Mouse (Mus musculus) neural tube, embryonic 15.5 days (tissue): Measurements from ENCODE around the gene Gspt1. TPM values are rescaled to one million over a fixed set of nuclear protein-coding genes. Genes with fewer than 3 reads are reported as not detected.
A peak's percentile ranks its signal among the peaks of the same experiment; 100 is the strongest.

Source experiments
- ATAC-seq: fragments of 200-750 bp; cut with Nextera tagmentation; 2 replicates; pipeline ENCODE4 v1.8.0; 2017; ENCODE audit warnings: mild to moderate bottlenecking, moderate TSS enrichment, moderate library complexity; ENCODE audit not compliant: low FRiP score
- H3K27ac ChIP-seq: fragments of 300-500 bp; sonication (generic); replicated peaks from 2 replicates; pipeline ENCODE4 v1.5.1; 2015; ENCODE audit warnings: mild to moderate bottlenecking, inconsistent platforms
- H3K27me3 ChIP-seq: fragments of 300-500 bp; sonication (generic); replicated peaks from 2 replicates; pipeline ENCODE4 v1.6.1; 2015; ENCODE audit warnings: inconsistent platforms
- H3K36me3 ChIP-seq: fragments of 300-500 bp; sonication (generic); 2 replicates; pipeline ENCODE4 v1.6.1; 2015; ENCODE audit warnings: inconsistent platforms
- H3K4me1 ChIP-seq: fragments of 300-500 bp; sonication (generic); 2 replicates; pipeline ENCODE4 v1.6.1; 2015; ENCODE audit warnings: inconsistent platforms
- H3K4me2 ChIP-seq: fragments of 300-500 bp; sonication (generic); 2 replicates; pipeline ENCODE4 v1.6.1; 2015; ENCODE audit warnings: inconsistent platforms, mild to moderate bottlenecking, moderate library complexity
- H3K4me3 ChIP-seq: fragments of 300-500 bp; sonication (generic); replicated peaks from 2 replicates; pipeline ENCODE4 v1.5.1; 2015; ENCODE audit warnings: mild to moderate bottlenecking, inconsistent platforms
- H3K9ac ChIP-seq: fragments of 300-500 bp; sonication (generic); replicated peaks from 2 replicates; pipeline ENCODE4 v1.6.1; 2015; ENCODE audit warnings: mild to moderate bottlenecking, inconsistent platforms
- H3K9me3 ChIP-seq: fragments of 300-500 bp; sonication (generic); replicated peaks from 2 replicates; pipeline ENCODE4 v1.6.1; 2016; ENCODE audit warnings: inconsistent platforms
- WGBS: fragments of 180-500 bp; shearing (Covaris S2); methylation state at CpG from one replicate; pipeline ENCODE4 v1.1.7; 2015; ENCODE audit warnings: mixed read lengths; 5-methylcytosine and 5-hydroxymethylcytosine counted together
- polyA plus RNA-seq: library from polyadenylated mRNA; unstranded; fragments of >200 nt; fragmentation: Nextera tagmentation; extraction: Ambion mirVana; gene quantifications from 2 replicates; pipeline ENCODE4 v1.2.1, GENCODE M21; 2015

Gspt1 gene
- polyA plus RNA-seq, 1 experiment from 2014 or later: 48.4 TPM

DNA sequence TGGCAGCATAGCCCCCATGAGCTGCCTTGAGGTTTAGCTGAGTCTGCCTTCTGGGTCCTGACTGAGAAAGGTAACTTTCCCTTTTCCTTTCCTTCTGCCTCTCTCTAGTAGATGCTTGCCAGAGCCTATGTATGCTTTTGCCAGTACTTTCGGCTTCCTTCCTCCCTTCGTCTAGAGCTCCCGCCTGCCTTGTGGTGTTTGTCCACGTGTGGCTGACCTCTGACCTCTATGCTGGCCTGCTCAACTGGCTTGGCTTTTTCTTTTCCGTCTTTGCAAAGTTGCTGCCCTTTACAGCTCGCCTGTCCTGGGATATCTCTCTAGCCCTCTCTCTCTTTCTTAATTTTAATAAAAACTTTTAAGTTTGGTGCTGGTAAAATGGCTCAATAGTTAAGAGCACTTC is 15.7 kb upstream of the Gspt1 start:
- WGBS: 51% methylated on average over 6 of the region's 6 CpGs
- H3K9me3 ChIP-seq: no peaks in the 10 kb centered on the region
- no peak overlapping the region for H3K9ac ChIP-seq
- H3K4me3 ChIP-seq: no peak overlapping the region
- H3K4me2 ChIP-seq: no peak overlapping the region
- no peaks in the 10 kb centered on the region for H3K36me3 ChIP-seq
- no peaks in the 10 kb centered on the region for H3K4me1 ChIP-seq
- no peaks in the 10 kb centered on the region for H3K27me3 ChIP-seq
- no peak overlapping the region for H3K27ac ChIP-seq
- no peak for ATAC-seq

- Histone ChIP-seq H3K4me2 (no peak overlapping the region), H3K9me3 (no peaks in the 10 kb centered on the region), H3K4me3 (no peak overlapping the region), H3K36me3 (no peaks in the 10 kb centered on the region), H3K9ac (no peak overlapping the region), H3K27ac (no peak overlapping the region), H3K4me1 (no peaks in the 10 kb centered on the region), H3K27me3 (no peaks in the 10 kb centered on the region)
- 95% methylated on average over 2 of the region's 2 CpGs for WGBS
- ATAC-seq: no peak
Measured at GRCm38 (mm10) chr16:11266556-11266955, 12.4 kb upstream of the Gspt1 start.

DNA sequence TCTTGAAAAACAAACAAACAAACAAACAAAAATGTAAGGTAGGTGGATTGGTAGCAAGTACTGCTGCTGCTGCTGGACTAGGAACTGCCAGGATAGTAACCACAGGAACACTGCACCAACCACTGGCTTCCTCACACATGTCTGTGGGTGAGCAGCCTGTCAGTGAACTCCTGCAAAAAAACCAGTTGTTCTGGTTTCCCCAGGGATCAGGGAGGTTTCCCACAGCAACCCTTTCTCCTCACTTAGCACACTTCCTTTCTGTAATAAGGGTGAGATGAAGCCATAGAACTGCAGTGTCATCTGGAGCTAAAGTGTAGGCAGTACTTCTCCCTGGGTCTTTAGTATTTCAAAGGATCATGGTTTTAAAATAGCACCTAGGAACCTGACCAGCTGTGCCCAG is 9.1 kb upstream of the Gspt1 start:
- Histone ChIP-seq H3K9ac (no peak overlapping the region), H3K9me3 (no peaks in the 10 kb centered on the region), H3K4me1 (no peaks in the 10 kb centered on the region), H3K27ac (no peak overlapping the region), H3K4me2 (no peak overlapping the region), H3K27me3 (no peaks in the 10 kb centered on the region), H3K4me3 (no peak overlapping the region), H3K36me3 (no peaks in the 10 kb centered on the region)
- no peak for ATAC-seq

- H3K27me3 ChIP-seq: no peaks in the 10 kb centered on the region
- H3K9ac ChIP-seq: peak overlapping the region; percentile 54
- H3K36me3 ChIP-seq: no peaks in the 10 kb centered on the region
- no peaks in the 10 kb centered on the region for H3K9me3 ChIP-seq
- WGBS: 8% methylated on average over 10 of the region's 10 CpGs
- peaks cover 22% of the 10 kb centered on the region for H3K4me1 ChIP-seq
- peak; percentile 9; the same call in 1 of the 2 replicates for ATAC-seq
- peak overlapping the region; percentile 59 for H3K4me2 ChIP-seq
- H3K27ac ChIP-seq: peak overlapping the region; percentile 89
- H3K4me3 ChIP-seq: peak overlapping the region; percentile 99
Measured at GRCm38 (mm10) chr16:11254723-11255164, 619 bp upstream of the Gspt1 start.

DNA sequence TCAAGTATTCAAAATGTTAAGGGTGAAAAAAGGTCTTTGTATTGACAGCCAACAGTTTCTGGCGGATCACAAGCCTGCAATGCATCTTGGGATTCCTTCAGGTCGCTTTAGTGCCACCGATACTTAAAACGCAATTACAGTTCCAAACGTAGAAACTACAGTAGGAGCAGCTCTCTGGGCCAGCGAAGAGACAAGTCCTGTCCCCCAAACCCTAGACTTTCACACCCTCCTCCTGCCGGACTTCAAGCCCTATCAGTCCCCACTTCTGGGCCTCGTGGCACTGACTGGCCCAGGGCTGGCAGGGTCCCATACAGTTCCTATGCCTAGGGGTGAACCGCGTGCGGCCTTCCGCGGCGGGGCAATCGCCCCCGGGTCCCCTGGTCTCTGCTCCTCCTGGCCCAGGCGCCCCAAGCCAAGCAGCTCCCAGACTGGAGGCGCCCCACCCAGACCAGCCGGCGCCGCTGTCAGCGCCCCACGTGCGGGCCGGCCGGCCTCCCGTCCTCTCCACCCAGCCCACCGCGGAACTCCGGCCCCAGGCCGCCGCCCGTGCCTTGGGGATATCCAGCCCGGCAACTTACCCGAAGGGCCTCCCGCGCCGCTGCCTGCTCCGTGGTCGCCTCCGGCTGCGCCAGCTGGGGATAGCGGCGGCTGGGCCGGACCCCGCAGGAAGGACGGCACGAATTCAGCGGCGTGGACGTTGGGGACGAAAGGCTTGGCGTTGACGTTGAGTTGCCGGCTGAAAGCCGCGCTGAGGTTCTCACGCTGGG is 877 bp downstream of the Gspt1 start:
- Histone ChIP-seq H3K4me3 (peak overlapping the region; percentile 99), H3K9ac (peak overlapping the region; percentile 94), H3K4me2 (peak overlapping the region; percentile 91), H3K27me3 (no peaks in the 10 kb centered on the region), H3K36me3 (no peaks in the 10 kb centered on the region), H3K9me3 (no peaks in the 10 kb centered on the region), H3K27ac (peak overlapping the region; percentile 94), H3K4me1 (peaks cover 23% of the 10 kb centered on the region)
- peak; percentile 23; the same call in 1 of the 2 replicates for ATAC-seq
- under 1% methylated on average over 55 of the region's 58 CpGs for WGBS

GRCm38 (mm10) chr16:11247791-11248190 is 6.3 kb downstream of the Gspt1 start:
- Histone ChIP-seq H3K27ac (no peak overlapping the region), H3K4me2 (no peak overlapping the region), H3K4me1 (peaks cover 23% of the 10 kb centered on the region), H3K9me3 (no peaks in the 10 kb centered on the region), H3K27me3 (no peaks in the 10 kb centered on the region), H3K36me3 (no peaks in the 10 kb centered on the region), H3K4me3 (no peak overlapping the region), H3K9ac (no peak overlapping the region)
- ATAC-seq: no peak
- 89% methylated on average over 2 of the region's 2 CpGs for WGBS

DNA sequence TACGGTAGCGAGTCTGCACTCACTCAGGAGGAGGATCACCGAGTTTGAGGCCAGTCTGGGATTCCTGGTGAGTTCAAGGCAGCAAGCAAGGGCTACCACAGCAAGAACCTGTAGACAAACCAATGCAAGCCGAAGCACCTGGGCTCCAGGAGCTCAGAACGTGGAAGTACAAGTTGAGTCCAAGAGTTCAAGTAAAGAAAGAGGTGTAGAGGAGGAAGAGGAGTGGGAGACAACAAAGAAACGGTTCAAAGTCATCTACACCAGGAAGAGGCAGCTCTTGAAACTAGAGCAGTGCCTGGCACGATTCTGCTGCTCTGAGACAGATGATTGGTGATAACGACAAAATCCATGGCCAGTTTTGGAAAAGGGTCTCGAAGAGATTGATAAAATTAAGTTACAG is 8.4 kb downstream of the Gspt1 start:
- H3K27me3 ChIP-seq: no peaks in the 10 kb centered on the region
- H3K9ac ChIP-seq: no peak overlapping the region
- H3K4me2 ChIP-seq: no peak overlapping the region
- H3K9me3 ChIP-seq: no peaks in the 10 kb centered on the region
- no peaks in the 10 kb centered on the region for H3K36me3 ChIP-seq
- WGBS: 87% methylated on average over 9 of the region's 9 CpGs
- ATAC-seq: no peak
- H3K4me1 ChIP-seq: peaks cover 5% of the 10 kb centered on the region
- no peak overlapping the region for H3K27ac ChIP-seq
- H3K4me3 ChIP-seq: no peak overlapping the region

DNA sequence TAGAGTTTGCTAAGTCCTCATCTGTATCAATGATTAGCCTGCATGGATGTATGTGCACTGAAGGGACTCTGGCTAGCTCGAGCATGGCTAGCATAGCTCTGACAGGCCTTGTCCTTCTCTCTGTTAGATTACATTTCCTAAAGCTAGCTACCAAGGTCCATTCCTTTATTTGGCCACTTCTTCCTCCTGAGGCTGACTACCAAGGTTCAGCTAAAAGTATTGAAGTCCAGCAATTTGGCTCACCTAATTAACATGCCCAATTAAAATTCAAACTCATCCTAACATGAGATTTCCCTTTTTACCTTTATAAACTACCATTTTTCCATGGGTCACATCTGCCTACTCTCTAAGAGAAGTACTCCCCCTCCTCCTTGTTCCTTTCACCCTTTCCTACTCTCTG is 11.7 kb downstream of the Gspt1 start:
- no peak for ATAC-seq

GRCm38 (mm10) chr16:11217801-11218200 is 36.3 kb downstream of the Gspt1 start:
- Histone ChIP-seq H3K9ac (no peak overlapping the region), H3K9me3 (no peaks in the 10 kb centered on the region), H3K27ac (no peak overlapping the region), H3K4me2 (no peak overlapping the region), H3K4me1 (no peaks in the 10 kb centered on the region), H3K36me3 (peaks cover 36% of the 10 kb centered on the region), H3K4me3 (no peak overlapping the region), H3K27me3 (no peaks in the 10 kb centered on the region)
- 91% methylated on average over 3 of the region's 3 CpGs for WGBS
- no peak for ATAC-seq

More for the DNA sequence above, 11.7 kb downstream of the Gspt1 start:
- H3K9me3 ChIP-seq: no peaks in the 10 kb centered on the region
- H3K9ac ChIP-seq: no peak overlapping the region
- no peak overlapping the region for H3K4me2 ChIP-seq
- 97% methylated on average over 1 of the region's 1 CpGs for WGBS
- H3K27me3 ChIP-seq: no peaks in the 10 kb centered on the region
- no peak overlapping the region for H3K4me3 ChIP-seq
- peaks cover 9% of the 10 kb centered on the region for H3K36me3 ChIP-seq
- H3K27ac ChIP-seq: no peak overlapping the region
- no peaks in the 10 kb centered on the region for H3K4me1 ChIP-seq

- Histone ChIP-seq H3K27ac (peak overlapping the region; percentile 77), H3K9ac (peak overlapping the region; percentile 85), H3K4me2 (peak overlapping the region; percentile 78), H3K9me3 (no peaks in the 10 kb centered on the region), H3K4me3 (peak overlapping the region; percentile 79), H3K4me1 (peaks cover 31% of the 10 kb centered on the region), H3K27me3 (no peaks in the 10 kb centered on the region), H3K36me3 (peaks cover 37% of the 10 kb centered on the region)
- peak; percentile 67; the same call in 1 of the 2 replicates for ATAC-seq
- 8% methylated on average over 24 of the region's 24 CpGs for WGBS
Measured at GRCm38 (mm10) chr16:11203600-11204390, 50.3 kb downstream of the Gspt1 start.

DNA sequence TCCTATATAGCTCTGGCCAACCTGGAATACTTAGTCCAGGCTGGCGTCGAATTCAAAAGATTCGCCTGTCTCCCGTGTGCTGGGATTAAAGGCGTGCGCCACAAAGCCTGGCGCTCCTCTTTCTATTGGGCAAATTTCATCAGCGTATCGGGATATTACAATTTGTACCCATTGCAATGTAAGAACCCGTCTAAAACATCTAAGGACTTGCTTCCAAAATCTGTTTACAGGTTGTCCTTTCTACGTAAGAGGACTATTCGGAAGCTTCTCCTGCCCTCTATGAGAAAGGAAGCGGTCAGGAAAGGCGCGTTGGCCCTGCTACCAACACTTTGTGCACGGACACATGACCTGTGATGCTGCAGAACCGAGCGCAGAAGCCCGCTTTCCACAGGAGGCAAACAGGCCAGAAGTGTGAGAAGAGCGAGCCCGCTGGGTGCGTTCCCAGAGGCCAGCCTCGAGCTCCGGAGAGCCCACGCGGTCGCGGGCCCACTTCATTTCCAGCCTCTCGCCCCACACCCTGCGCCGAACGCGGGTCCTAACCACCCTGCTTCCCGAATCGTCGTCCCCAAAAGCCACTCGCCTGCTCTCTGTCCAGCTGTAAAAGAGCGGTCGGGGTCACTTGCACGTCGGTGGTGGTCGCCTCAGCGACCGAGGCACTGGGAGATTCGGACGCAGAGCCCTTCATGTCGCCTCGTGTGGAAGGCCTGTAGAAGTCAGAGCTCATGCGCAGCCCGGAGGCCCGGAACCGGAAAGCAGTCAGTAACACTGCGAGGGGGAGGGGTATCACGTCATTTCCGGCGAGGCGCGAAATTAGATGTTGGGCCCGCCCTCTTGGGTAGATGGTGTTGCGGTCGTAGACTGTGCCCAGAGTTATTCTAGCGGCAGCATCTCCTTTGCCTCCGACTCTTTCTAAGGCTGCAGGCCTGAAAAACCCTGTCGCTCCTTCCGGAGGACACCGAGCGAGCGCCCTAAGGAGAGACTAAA is 51.3 kb downstream of the Gspt1 start, which contains the start of gene Rsl1d1:
Rsl1d1 (minus strand) TSS at position 761 of the 984 bp plus-strand sequence.
- Histone ChIP-seq H3K4me2 (peak within 1 kb of the TSS; percentile 92), H3K4me3 (peak within 1 kb of the TSS; percentile 79), H3K9ac (peak within 1 kb of the TSS; percentile 85), H3K4me1 (peaks cover 31% of the 10 kb centered on the region), H3K36me3 (peaks cover 39% of the 10 kb centered on the region), H3K27me3 (no peaks in the 10 kb centered on the region), H3K27ac (peak within 1 kb of the TSS; percentile 77), H3K9me3 (no peaks in the 10 kb centered on the region)
- under 1% methylated on average over 68 of the region's 68 CpGs for WGBS
- peak; percentile 99 for ATAC-seq
